Mouse (Mus musculus) MEL (cell line): ENCODE measurements around the gene Ankrd34a. TPM values are rescaled to one million over a fixed set of nuclear protein-coding genes. Genes with fewer than 3 reads are reported as not detected.

Experiments used
- DNase-seq: peaks from one replicate; pipeline ENCODE4 v3.0.0; 2011; ENCODE audit warnings: low read depth, low spot score
- H3K27ac ChIP-seq: 2 replicates; pipeline ENCODE4 v1.5.1; 2012; ENCODE audit warnings: low read depth, mild to moderate bottlenecking, control low read depth, low read length, moderate library complexity; ENCODE audit not compliant: control insufficient read depth
- H3K27me3 ChIP-seq, 2 experiments: fragments of 150-350 bp in 1 of 2; sonication (generic) in 1 of 2; 2 replicates each; pipeline ENCODE4 v1.6.1; 2012; ENCODE audit warnings: low read length in 2 of 2, mild to moderate bottlenecking in 2 of 2, improper control_type of control experiment in 1 of 2, moderate library complexity in 1 of 2; ENCODE audit not compliant: insufficient read depth in 2 of 2, control insufficient read depth in 1 of 2
- H3K36me3 ChIP-seq, 2 experiments: 2 replicates each; pipeline ENCODE4 v1.6.1; 2012 to 2014; ENCODE audit warnings: low read length in 2 of 2, improper control_type of control experiment in 1 of 2, inconsistent platforms in 1 of 2, mild to moderate bottlenecking in 1 of 2; ENCODE audit not compliant: insufficient read depth in 2 of 2, control insufficient read depth in 1 of 2
- H3K4me1 ChIP-seq, 2 experiments: fragments of 150-350 bp in 1 of 2; sonication (generic) in 1 of 2; 2 replicates each; pipeline ENCODE4 v1.6.1; 2012; ENCODE audit warnings: low read length in 2 of 2, improper control_type of control experiment in 1 of 2, mild to moderate bottlenecking in 1 of 2; ENCODE audit not compliant: insufficient read depth in 2 of 2, control insufficient read depth in 1 of 2
- H3K4me3 ChIP-seq, 2 experiments: fragments of 150-350 bp in 1 of 2; sonication (generic) in 1 of 2; 2 replicates each; pipeline ENCODE4 v1.5.1; 2012; ENCODE audit warnings: low read depth in 2 of 2, low read length in 2 of 2, mild to moderate bottlenecking in 2 of 2, moderate library complexity in 2 of 2, control low read depth in 1 of 2, improper control_type of control experiment in 1 of 2; ENCODE audit not compliant: control insufficient read depth in 1 of 2, insufficient read depth in 1 of 2
- H3K79me2 ChIP-seq: 2 replicates; pipeline ENCODE4 v1.6.1; 2012; ENCODE audit warnings: mild to moderate bottlenecking, low read length, moderate library complexity; ENCODE audit not compliant: control insufficient read depth, poor library complexity, insufficient read depth
- H3K9ac ChIP-seq: 2 replicates; pipeline ENCODE4 v1.6.1; 2012; ENCODE audit warnings: low read depth, mild to moderate bottlenecking, control low read depth, low read length, moderate library complexity; ENCODE audit not compliant: control insufficient read depth, poor library complexity, severe bottlenecking
- H3K9me3 ChIP-seq: fragments of 150-350 bp; sonication (generic); replicated peaks from 2 replicates; pipeline ENCODE4 v1.6.1; 2012; ENCODE audit warnings: mild to moderate bottlenecking, low read length, improper control_type of control experiment, moderate library complexity; ENCODE audit not compliant: insufficient read depth
- BHLHE40 ChIP-seq: IDR thresholded peaks from 2 replicates; pipeline ENCODE4 v1.6.1; 2012; ENCODE audit warnings: low read depth, mild to moderate bottlenecking, inconsistent platforms, low read length, improper control_type of control experiment, borderline replicate concordance
- CHD1 ChIP-seq: IDR thresholded peaks from 2 replicates; pipeline ENCODE4 v1.6.1; 2012; ENCODE audit warnings: low read depth, mild to moderate bottlenecking, inconsistent platforms, low read length, improper control_type of control experiment
- CTCF ChIP-seq, 3 experiments: IDR thresholded peaks in 2 of 3; conservative IDR thresholded peaks in 1 of 3; 2 replicates each; pipeline ENCODE4 v1.5.1; 2011 to 2012; ENCODE audit warnings: low read length in 3 of 3, low read depth in 2 of 3, mild to moderate bottlenecking in 2 of 3, improper control_type of control experiment in 1 of 3, inconsistent platforms in 1 of 3, mixed read lengths in 1 of 3, moderate library complexity in 1 of 3; ENCODE audit not compliant: control insufficient read depth in 1 of 3, insufficient read depth in 1 of 3, poor library complexity in 1 of 3, severe bottlenecking in 1 of 3
- EP300 ChIP-seq, 2 experiments: IDR thresholded peaks; 2 replicates each; pipeline ENCODE4 v1.6.1; 2011; ENCODE audit warnings: improper control_type of control experiment in 2 of 2, low read length in 2 of 2, low read depth in 1 of 2, mild to moderate bottlenecking in 1 of 2
- ETS1 ChIP-seq: IDR thresholded peaks from 2 replicates; pipeline ENCODE4 v1.6.1; 2012; ENCODE audit warnings: low read depth, mild to moderate bottlenecking, inconsistent platforms, low read length, improper control_type of control experiment, moderate library complexity
- GABPA ChIP-seq: IDR thresholded peaks from 2 replicates; pipeline ENCODE4 v1.6.1; 2012; ENCODE audit warnings: low read depth, mild to moderate bottlenecking, inconsistent platforms, low read length, improper control_type of control experiment, moderate library complexity
- HCFC1 ChIP-seq: IDR thresholded peaks from 2 replicates; pipeline ENCODE4 v1.6.1; 2012; ENCODE audit warnings: low read depth, mild to moderate bottlenecking, inconsistent platforms, low read length, improper control_type of control experiment, moderate library complexity
- MAFK ChIP-seq: IDR thresholded peaks from 2 replicates; pipeline ENCODE4 v1.6.1; 2011; ENCODE audit warnings: low read depth, mild to moderate bottlenecking, low read length, improper control_type of control experiment, borderline replicate concordance
- MAZ ChIP-seq: IDR thresholded peaks from 2 replicates; pipeline ENCODE4 v1.6.1; 2012; ENCODE audit warnings: low read depth, mild to moderate bottlenecking, inconsistent platforms, low read length, improper control_type of control experiment
- MEF2A ChIP-seq: IDR thresholded peaks from 2 replicates; pipeline ENCODE4 v1.6.1; 2014; ENCODE audit warnings: low read depth, mild to moderate bottlenecking, inconsistent platforms, low read length, improper control_type of control experiment; ENCODE audit not compliant: poor library complexity, insufficient replicate concordance, severe bottlenecking; ENCODE audit errors: extremely low read depth
- MXI1 ChIP-seq: IDR thresholded peaks from 2 replicates; pipeline ENCODE4 v1.6.1; 2011; ENCODE audit warnings: mild to moderate bottlenecking, low read depth, low read length, improper control_type of control experiment
- MYB ChIP-seq: IDR thresholded peaks from 2 replicates; pipeline ENCODE4 v1.6.1; 2011; ENCODE audit warnings: mild to moderate bottlenecking, low read depth, low read length, improper control_type of control experiment
- MYC ChIP-seq: IDR thresholded peaks from 2 replicates; pipeline ENCODE4 v1.6.1; 2011; ENCODE audit warnings: low read depth, mild to moderate bottlenecking, low read length, improper control_type of control experiment, moderate library complexity
- NELFE ChIP-seq: IDR thresholded peaks from 2 replicates; pipeline ENCODE4 v1.6.1; 2011; ENCODE audit warnings: low read depth, low read length, improper control_type of control experiment
- NRF1 ChIP-seq: IDR thresholded peaks from 2 replicates; pipeline ENCODE4 v1.6.1; 2014; ENCODE audit warnings: low read depth, mild to moderate bottlenecking, inconsistent platforms, low read length, improper control_type of control experiment, moderate library complexity; ENCODE audit not compliant: poor library complexity, insufficient read depth, severe bottlenecking
- POLR2AphosphoS5 ChIP-seq: IDR thresholded peaks from 2 replicates; pipeline ENCODE4 v1.6.1; 2012; ENCODE audit warnings: low read depth, borderline replicate concordance, mild to moderate bottlenecking, inconsistent platforms, low read length, moderate library complexity, mixed read lengths
- RAD21 ChIP-seq: IDR thresholded peaks from 2 replicates; pipeline ENCODE4 v1.6.1; 2011; ENCODE audit warnings: mild to moderate bottlenecking, low read depth, low read length, improper control_type of control experiment
- RCOR1 ChIP-seq: IDR thresholded peaks from 2 replicates; pipeline ENCODE4 v1.6.1; 2012; ENCODE audit warnings: low read depth, mild to moderate bottlenecking, inconsistent platforms, low read length, improper control_type of control experiment
- SIN3A ChIP-seq: IDR thresholded peaks from 2 replicates; pipeline ENCODE4 v1.6.1; 2012; ENCODE audit warnings: low read length, improper control_type of control experiment, inconsistent platforms
- TAL1 ChIP-seq: IDR thresholded peaks from 2 replicates; pipeline ENCODE4 v1.6.1; 2012; ENCODE audit warnings: mild to moderate bottlenecking, inconsistent platforms, low read length, moderate library complexity, mixed read lengths
- TCF12 ChIP-seq: IDR thresholded peaks from 2 replicates; pipeline ENCODE4 v1.6.1; 2014; ENCODE audit warnings: low read depth, mild to moderate bottlenecking, inconsistent platforms, low read length, improper control_type of control experiment, moderate library complexity
- UBTF ChIP-seq: IDR thresholded peaks from 2 replicates; pipeline ENCODE4 v1.6.1; 2012; ENCODE audit warnings: low read depth, mild to moderate bottlenecking, inconsistent platforms, low read length, improper control_type of control experiment, moderate library complexity, borderline replicate concordance; ENCODE audit not compliant: insufficient read depth
- USF1 ChIP-seq: IDR thresholded peaks from 2 replicates; pipeline ENCODE4 v1.6.1; 2014; ENCODE audit warnings: low read depth, mild to moderate bottlenecking, inconsistent platforms, low read length, improper control_type of control experiment, moderate library complexity
- USF2 ChIP-seq, 2 experiments: IDR thresholded peaks; 2 replicates each; pipeline ENCODE4 v1.6.1; 2011 to 2012; ENCODE audit warnings: improper control_type of control experiment in 2 of 2, low read length in 2 of 2, borderline replicate concordance in 1 of 2, inconsistent platforms in 1 of 2, low read depth in 1 of 2, mild to moderate bottlenecking in 1 of 2; ENCODE audit not compliant: insufficient read depth in 1 of 2
- ZC3H11A ChIP-seq: IDR thresholded peaks from 2 replicates; pipeline ENCODE4 v1.6.1; 2012; ENCODE audit warnings: low read depth, mild to moderate bottlenecking, inconsistent platforms, low read length, improper control_type of control experiment
- ZKSCAN1 ChIP-seq: IDR thresholded peaks from 2 replicates; pipeline ENCODE4 v1.6.1; 2012; ENCODE audit warnings: low read depth, mild to moderate bottlenecking, inconsistent platforms, low read length, improper control_type of control experiment, moderate library complexity
- ZMIZ1 ChIP-seq: IDR thresholded peaks from 2 replicates; pipeline ENCODE4 v1.6.1; 2012; ENCODE audit warnings: low read depth, mild to moderate bottlenecking, inconsistent platforms, low read length, improper control_type of control experiment, moderate library complexity
- ZNF384 ChIP-seq: IDR thresholded peaks from 2 replicates; pipeline ENCODE4 v1.6.1; 2012; ENCODE audit warnings: low read depth, mild to moderate bottlenecking, inconsistent platforms, low read length, improper control_type of control experiment
- polyA plus RNA-seq, 2 experiments: library from polyadenylated mRNA; stranded (reverse) in 1 of 2; unstranded in 1 of 2; fragments of >175 nt in 1 of 2; fragments of >200 nt in 1 of 2; gene quantifications; 2 replicates each; pipeline versions ENCODE4 v1.2.1 to v1.2.4; 2012; ENCODE audit warnings: low replicate concordance in 2 of 2, low read depth in 1 of 2; ENCODE audit not compliant: insufficient read length in 2 of 2, insufficient read depth in 1 of 2, missing spikeins in 1 of 2
- total RNA-seq: library from RNA; depleted of rRNA; stranded (reverse); fragments of 300-350 nt; gene quantifications from 2 replicates; pipeline ENCODE4 v1.2.3, GENCODE M21; 2012

Ankrd34a gene
- total and polyA plus RNA-seq, 3 experiments: 0.15 to 0.78 TPM; not detected in 1

DNA sequence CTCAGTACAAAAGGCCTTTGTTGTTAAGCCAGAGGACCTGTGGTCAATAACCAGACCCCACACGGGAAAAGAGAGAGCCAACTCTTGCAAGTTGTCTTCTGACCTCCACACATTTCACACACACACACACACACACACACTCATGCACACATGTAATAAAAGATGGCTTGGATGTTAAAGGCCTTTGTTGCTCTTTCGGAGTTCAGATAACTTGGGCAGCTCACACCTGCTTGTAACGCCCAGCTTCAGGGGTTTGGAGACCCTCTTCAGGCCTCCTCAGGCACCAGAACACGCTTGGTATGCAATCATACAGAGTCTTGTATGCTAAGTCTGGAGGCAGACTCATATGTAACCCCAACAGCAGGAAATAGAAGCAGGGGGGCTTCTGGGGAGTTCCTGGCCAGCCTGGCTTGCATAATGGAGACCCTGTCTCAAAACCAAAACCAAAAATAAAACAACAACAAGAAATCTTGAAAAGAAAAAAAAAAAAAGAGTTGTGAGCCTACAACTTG lies 17.1 kb upstream of the Ankrd34a start:
- TF ChIP-seq RAD21 (no peak), TCF12 (0 out of 2 replicates have a peak, but pooled peaks have one; percentile 8), MYC (0 out of 2 replicates have a peak, but pooled peaks have one; percentile 13)
- H3K27ac ChIP-seq: peak overlapping the region; percentile 76
- peaks cover 0 to 34% of the 10 kb centered on the region in 2 experiments; a peak in 2 of 4 replicates for H3K36me3 ChIP-seq
- no peaks in the 10 kb centered on the region for H3K27me3 ChIP-seq
- peaks cover 3% of the 10 kb centered on the region; the same call in 1 of the 2 replicates for H3K79me2 ChIP-seq
- peak; percentile 21 for DNase-seq
- peak overlapping the region; percentile 58 for H3K4me3 ChIP-seq
- H3K9ac ChIP-seq: peak overlapping the region; percentile 65
- H3K4me1 ChIP-seq: peaks cover 12 to 42% of the 10 kb centered on the region in 2 experiments
- H3K9me3 ChIP-seq: no peaks in the 10 kb centered on the region

DNA sequence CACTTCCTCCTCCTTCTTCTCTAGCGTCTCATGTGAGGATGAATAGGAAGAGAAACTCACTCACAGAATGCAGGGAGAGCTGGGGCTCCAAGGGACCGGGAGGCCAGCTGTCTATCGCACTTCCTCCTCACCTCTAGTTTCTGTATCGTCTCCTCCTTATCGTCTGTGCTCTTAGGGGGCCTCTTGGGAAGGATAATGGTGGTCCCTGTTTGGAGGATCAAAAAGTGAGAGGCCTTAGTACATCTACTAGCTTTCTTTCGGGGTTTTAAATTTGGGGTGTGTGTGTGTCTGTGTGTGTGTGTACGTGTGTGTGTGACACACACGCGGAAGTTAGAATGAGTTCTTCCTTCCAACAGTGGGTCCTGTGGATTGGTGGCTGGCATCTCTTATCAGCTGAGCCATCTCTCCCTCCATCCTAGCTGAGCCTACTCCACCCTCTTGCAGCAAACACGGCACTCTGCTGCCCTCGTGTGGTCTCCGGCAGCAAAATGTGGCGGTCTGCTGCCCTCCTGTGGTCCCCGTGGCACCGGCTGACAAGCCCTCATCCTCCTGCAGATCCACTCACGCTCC lies 16.5 kb upstream of the Ankrd34a start:
- peak; percentile 100 for DNase-seq
- Histone ChIP-seq H3K4me1 (peaks cover 12 to 42% of the 10 kb centered on the region in 2 experiments), H3K79me2 (peaks cover 3% of the 10 kb centered on the region; the same call in 1 of the 2 replicates), H3K36me3 (peaks cover 0 to 34% of the 10 kb centered on the region in 2 experiments; a peak in 2 of 4 replicates), H3K4me3 (peak overlapping the region; percentile 58 to 59), H3K9me3 (no peaks in the 10 kb centered on the region), H3K27ac (peak overlapping the region; percentile 76), H3K9ac (peak overlapping the region; percentile 65), H3K27me3 (no peaks in the 10 kb centered on the region)
- TF ChIP-seq MAFK: no peak
- TF ChIP-seq MYB: no peak
- peak; percentile 72 for TF ChIP-seq NELFE
- TF ChIP-seq MXI1: peak; percentile 92
- TF ChIP-seq HCFC1: peak; percentile 78
- TF ChIP-seq ETS1: peak; percentile 68
- TF ChIP-seq ZC3H11A: peak; percentile 100
- TF ChIP-seq ZKSCAN1: no peak
- peak; percentile 49 for TF ChIP-seq TAL1
- TF ChIP-seq USF2 (IDR thresholded peaks at IDR 0.05; ENCODE audit: borderline replicate concordance in 1 of 2, insufficient read depth in 1 of 2, low read depth in 1 of 2, low read length in 2 of 2): no peak
- no peak for TF ChIP-seq UBTF
- TF ChIP-seq RAD21: peak; percentile 100
- TF ChIP-seq MAZ: peak; percentile 88
- peak; percentile 60; the same call in 1 of the 2 replicates for TF ChIP-seq USF1
- TF ChIP-seq RCOR1: peak; percentile 94
- TF ChIP-seq CTCF (IDR thresholded peaks at IDR 0.05 in 2 of 3, conservative IDR thresholded peaks at IDR 0.05 in 1 of 3; ENCODE audit: control insufficient read depth in 1 of 3, insufficient read depth in 1 of 3, low read depth in 2 of 3, low read length in 3 of 3, poor library complexity in 1 of 3, severe bottlenecking in 1 of 3): peak in 1 of 3 experiments; percentile 99; a peak in 4 of 6 replicates
- no peak; the same call in 1 of the 2 replicates for TF ChIP-seq ZMIZ1
- TF ChIP-seq MEF2A: no peak
- TF ChIP-seq BHLHE40: peak; percentile 59; the same call in 1 of the 2 replicates
- TF ChIP-seq POLR2AphosphoS5: peak; percentile 60; the same call in 1 of the 2 replicates
- peak; percentile 20; the same call in 1 of the 2 replicates for TF ChIP-seq NRF1
- TF ChIP-seq ZNF384: peak; percentile 63; the same call in 1 of the 2 replicates
- TF ChIP-seq SIN3A: peak; percentile 98
- no peak for TF ChIP-seq GABPA
- TF ChIP-seq EP300 (IDR thresholded peaks at IDR 0.05; ENCODE audit: low read depth in 1 of 2, low read length in 2 of 2): peak; percentile 46 to 56; a peak in 2 of 4 replicates
- no peak for TF ChIP-seq CHD1
